Mouse (Mus musculus) liver, embryonic 14.5 days (tissue): ENCODE measurements around the gene Cct2.

ENCODE experiments used
- CTCF ChIP-seq: IDR thresholded peaks from 2 replicates; pipeline ENCODE4 v1.5.1; 2016; ENCODE audit warnings: antibody characterized with exemption, low read depth, control low read depth
- EP300 ChIP-seq: IDR thresholded peaks from 2 replicates; pipeline ENCODE4 v1.6.1; 2016; ENCODE audit warnings: antibody characterized with exemption, low read depth

GRCm38 (mm10) chr10:117096096-117096495 is 32.5 kb upstream of the Cct2 start:
- no peak for TF ChIP-seq CTCF
- no peak for TF ChIP-seq EP300
